Mouse (Mus musculus) cortical plate, adult 2 months (tissue): ENCODE measurements around the gene Myl12a.

Experiments
- CTCF ChIP-seq: fragments of 200-500 bp; IDR thresholded peaks from 2 replicates; pipeline ENCODE4 v1.5.1; 2011; ENCODE audit warnings: mild to moderate bottlenecking, control low read depth, low read length; ENCODE audit not compliant: insufficient read depth; ENCODE audit errors: extremely low read depth
- POLR2A ChIP-seq: fragments of 200-500 bp; IDR thresholded peaks from 2 replicates; pipeline ENCODE4 v1.6.1; 2011; ENCODE audit warnings: mild to moderate bottlenecking, low read length, control low read depth; ENCODE audit not compliant: insufficient read depth; ENCODE audit errors: extremely low read depth

GRCm38 (mm10) chr17:71022841-71023240 lies 20.2 kb upstream of the Myl12a start:
- no peak for TF ChIP-seq CTCF
- no peak for TF ChIP-seq POLR2A
